Mouse (Mus musculus) gastrocnemius, postnatal 25 days (tissue): ENCODE results near the gene Zcchc9. TPM values are rescaled to one million over a fixed set of nuclear protein-coding genes. Genes with fewer than 3 reads are reported as not detected.

Source experiments
- DNase-seq: peaks from one replicate; pipeline ENCODE4 v3.0.0; 2022
- microRNA-seq, 2 experiments: library from miRNA; unstranded; fragments of <30 nt; microRNA quantifications; one replicate each; pipeline ENCODE4 v1.2.0; 2021; ENCODE audit warnings: borderline replicate concordance in 2 of 2
- total RNA-seq, 2 experiments: library from RNA; stranded (reverse); gene quantifications; 1 replicate in 1 of 2; 2 replicates in 1 of 2; pipeline ENCODE4 v1.2.3; 2021

The Zcchc9 gene
- total RNA-seq, 2 experiments from 2014 or later, result 11.9 to 13.3 TPM

DNA sequence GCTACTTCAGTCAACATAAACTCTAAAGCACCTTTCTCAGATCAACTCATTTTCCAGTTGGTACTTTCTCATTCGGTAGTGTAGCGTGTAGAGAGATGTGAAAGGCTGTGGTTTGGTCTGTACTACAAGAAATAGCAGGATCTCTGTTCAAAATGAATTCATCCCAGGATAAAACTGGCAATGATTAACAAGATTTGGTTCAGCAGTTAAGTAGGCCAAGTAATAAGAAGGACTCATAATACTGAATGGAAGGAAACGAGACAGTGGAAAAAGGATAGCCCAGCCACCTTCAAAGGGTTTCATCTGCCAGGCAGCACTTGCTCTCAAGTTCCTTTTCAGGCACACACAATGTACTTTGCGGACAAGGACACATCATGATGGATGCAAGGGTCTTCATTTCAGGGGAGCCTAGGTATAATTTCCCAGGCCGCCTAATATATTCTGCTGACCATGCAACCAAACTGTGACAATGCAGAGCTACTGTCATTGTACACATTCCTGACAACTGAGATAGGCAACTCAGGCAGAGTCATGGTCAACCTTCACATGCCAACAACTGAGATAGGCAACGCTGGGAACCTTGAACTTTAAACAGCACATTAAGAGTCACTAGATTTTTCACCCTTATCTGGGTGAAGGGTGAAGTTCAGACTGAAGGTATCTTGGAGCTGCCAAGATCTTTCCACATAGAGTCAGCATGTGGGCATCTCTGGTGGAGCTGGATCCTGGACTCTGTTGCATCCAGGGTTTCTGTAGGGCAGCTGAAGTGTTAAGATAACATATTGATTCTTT, 45.7 kb downstream of the Zcchc9 start:
- no peak for DNase-seq

DNA sequence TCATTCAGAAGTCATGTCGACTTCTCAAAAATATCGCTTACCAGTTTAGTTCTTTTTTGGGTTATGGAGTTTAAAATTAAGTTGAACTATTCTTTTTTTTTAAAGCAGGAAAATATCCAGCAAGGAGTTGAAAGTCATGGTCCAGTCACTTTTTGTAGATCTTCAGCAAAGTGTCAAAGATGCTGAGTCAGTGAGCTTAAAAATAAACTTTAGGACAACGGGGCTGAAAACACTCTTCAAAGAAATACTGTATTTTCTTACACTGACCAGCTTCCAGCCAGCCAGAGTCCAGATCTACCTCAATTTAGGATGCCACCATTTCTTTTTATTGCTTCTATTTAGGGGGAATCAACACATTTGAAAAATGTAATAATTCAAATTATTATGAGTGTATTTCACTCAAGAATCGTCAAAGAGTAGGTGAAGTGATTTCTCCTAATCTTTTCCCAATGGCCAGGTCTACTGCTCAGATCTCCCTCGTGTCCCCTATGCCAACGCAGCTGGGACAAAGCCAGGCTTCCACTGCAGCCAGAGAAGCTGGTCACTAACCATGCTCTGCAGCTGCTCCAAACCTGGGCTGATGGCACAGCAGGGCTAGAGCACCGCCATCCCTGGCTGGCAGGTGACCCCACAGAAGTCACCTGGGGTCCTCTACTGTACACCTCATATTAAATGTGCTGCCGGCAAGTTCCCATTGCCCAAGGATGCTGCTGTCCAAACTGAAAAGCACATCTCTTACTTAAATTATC, 47.0 kb downstream of the Zcchc9 start:
- no peak for DNase-seq

DNA sequence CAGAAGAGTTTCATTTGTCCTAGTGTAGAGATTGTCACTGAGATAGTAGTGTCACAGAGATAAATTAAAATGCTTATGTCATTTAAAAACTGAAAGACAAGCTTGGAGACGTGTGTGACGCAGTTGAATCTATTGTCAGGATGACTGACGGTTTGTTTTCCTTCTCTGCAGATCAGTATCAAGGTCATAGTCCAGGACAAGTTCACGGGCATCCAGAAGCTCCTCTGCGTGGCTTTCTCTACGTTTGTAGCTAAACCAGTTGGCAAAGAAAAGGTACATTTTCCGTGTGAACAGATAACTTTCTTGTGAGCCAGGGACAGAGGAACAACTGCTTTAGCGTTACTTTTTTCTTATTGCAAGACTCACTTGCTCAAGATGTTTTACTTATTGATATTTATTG, 47.7 kb downstream of the Zcchc9 start:
- no peak for DNase-seq

DNA sequence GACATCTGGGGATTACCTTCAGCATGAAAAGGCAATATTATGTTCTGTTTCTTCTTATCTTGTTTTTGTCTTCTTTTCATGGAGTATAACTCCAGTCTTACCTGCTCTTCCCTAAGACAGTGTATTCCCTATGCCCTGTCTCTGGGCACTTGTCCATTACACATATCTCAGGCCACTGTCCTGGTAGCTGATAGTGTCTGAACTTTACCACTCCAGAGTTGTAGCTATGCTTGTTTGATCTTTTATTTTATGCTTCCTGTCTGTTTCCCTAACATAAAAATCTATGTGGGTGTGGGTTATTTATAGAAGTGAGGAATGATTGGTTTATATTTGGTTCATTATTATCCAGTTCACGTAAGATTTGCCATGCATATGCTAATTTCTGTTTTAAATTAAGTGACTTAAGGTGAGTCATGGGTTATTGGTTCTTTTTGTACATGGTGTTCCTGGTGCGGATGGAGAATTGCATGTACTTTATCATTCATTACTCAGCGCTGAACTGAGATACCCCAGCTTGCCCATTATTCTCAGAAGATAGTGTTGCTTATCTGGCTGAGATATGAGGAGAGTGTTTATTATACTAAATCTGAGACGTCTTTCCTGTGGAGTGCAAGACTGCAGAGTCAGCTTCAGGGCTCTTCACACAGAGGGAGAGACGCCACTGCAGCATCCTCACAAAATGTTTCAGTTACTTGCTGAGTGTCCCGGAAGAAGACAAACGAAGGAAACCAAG, 49.0 kb downstream of the Zcchc9 start:
- DNase-seq, result no peak

- no peak for DNase-seq
Observed at GRCm38 (mm10) chr13:91756230-91756629, 51.3 kb downstream of the Zcchc9 start.

GRCm38 (mm10) chr13:91754762-91755161, 52.7 kb downstream of the Zcchc9 start:
- DNase-seq, result no peak

DNA sequence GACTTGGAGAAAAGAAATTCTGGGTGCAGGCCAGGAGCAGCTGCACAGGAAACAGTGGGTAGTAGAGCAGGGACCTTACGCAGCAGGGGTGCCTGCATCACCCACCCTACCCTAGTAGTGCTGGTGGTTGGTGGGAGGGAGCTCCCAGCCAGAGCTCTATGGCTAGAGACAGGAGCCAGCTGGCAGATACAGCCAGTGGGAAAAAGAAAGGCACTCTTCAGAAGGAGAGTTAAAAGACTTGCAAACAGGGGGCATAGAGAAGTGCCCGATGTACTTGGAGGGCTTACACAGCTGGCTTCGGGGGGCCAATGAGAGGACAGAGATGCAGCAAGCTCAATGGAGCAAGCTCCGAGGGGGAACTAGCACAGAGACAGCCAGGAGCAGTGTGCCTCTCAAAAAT, 53.8 kb downstream of the Zcchc9 start:
- no peak for DNase-seq

GRCm38 (mm10) chr13:91749981-91750380, 57.5 kb downstream of the Zcchc9 start:
- no peak for DNase-seq

- no peak for DNase-seq
Observed at GRCm38 (mm10) chr13:91748401-91748800, 59.1 kb downstream of the Zcchc9 start.

Small RNA genes lying within 50 kb of the gene (microRNA-seq; reads per million reads assigned to microRNA genes)
- 0 reads per million in 2 experiments for gene Gm27656

Other genes starting within 250 kb of the Zcchc9 start
- gene Acot12, start 66.2 kb downstream of the Zcchc9 start, total RNA-seq, result not detected
- gene Ckmt2, start 69.2 kb upstream of the Zcchc9 start, total RNA-seq, result 1,000 to 10,000 TPM; 1,499 to 1,709 TPM